Mouse (Mus musculus): ENCODE results near the gene Hspb3. TPM values are rescaled to one million over a fixed set of nuclear protein-coding genes. Genes with fewer than 3 reads are reported as not detected.
A peak's percentile ranks its signal among the peaks of the same experiment; 100 is the strongest.

Hspb3 gene
- polyA plus RNA-seq (2015; fragmentation: Nextera tagmentation; extraction: Ambion mirVana), result 0.90 and 1.7 TPM in 2 replicates

- Histone ChIP-seq H3K9ac (no peak within 1 kb of the TSS), H3K9me3 (replicated peaks) (no peaks in the 10 kb centered on the region), H3K4me2 (no peak within 1 kb of the TSS), H3K4me3 (replicated peaks) (no peak within 1 kb of the TSS), H3K27ac (no peak within 1 kb of the TSS), H3K27me3 (no peaks in the 10 kb centered on the region), H3K36me3 (no peaks in the 10 kb centered on the region), H3K4me1 (no peaks in the 10 kb centered on the region)
- 67% methylated on average over 28 of the region's 28 CpGs for WGBS
- ATAC-seq (replicated peaks; ENCODE audit: low FRiP score), result no peak
Measured at GRCm38 (mm10) chr13:113663151-113663779, at the start of gene Hspb3. TSS of gene Hspb3 (minus strand) at chr13:113663676.

GRCm38 (mm10) chr13:113713186-113713585, 49.7 kb upstream of the Hspb3 start:
- Histone ChIP-seq H3K36me3 (no peaks in the 10 kb centered on the region), H3K4me3 (replicated peaks) (no peak overlapping the region), H3K4me1 (peaks cover 3% of the 10 kb centered on the region; the same call in 1 of the 2 replicates), H3K27ac (no peak overlapping the region), H3K4me2 (no peak overlapping the region), H3K9ac (no peak overlapping the region), H3K27me3 (no peaks in the 10 kb centered on the region), H3K9me3 (replicated peaks) (no peaks in the 10 kb centered on the region)
- ATAC-seq (replicated peaks; ENCODE audit: low FRiP score), result no peak
- WGBS, result 92% methylated on average over 3 of the region's 3 CpGs

GRCm38 (mm10) chr13:113706183-113706582, 42.7 kb upstream of the Hspb3 start:
- 40% methylated on average over 4 of the region's 4 CpGs for WGBS
- Histone ChIP-seq H3K36me3 (no peaks in the 10 kb centered on the region), H3K27ac (no peak overlapping the region), H3K4me1 (no peaks in the 10 kb centered on the region), H3K9ac (no peak overlapping the region), H3K9me3 (replicated peaks) (no peaks in the 10 kb centered on the region), H3K27me3 (no peaks in the 10 kb centered on the region), H3K4me3 (replicated peaks) (no peak overlapping the region), H3K4me2 (no peak overlapping the region)
- ATAC-seq (replicated peaks; ENCODE audit: low FRiP score), result no peak

GRCm38 (mm10) chr13:113701185-113701584, 37.7 kb upstream of the Hspb3 start:
- Histone ChIP-seq H3K4me3 (replicated peaks) (no peak overlapping the region), H3K27me3 (no peaks in the 10 kb centered on the region), H3K36me3 (no peaks in the 10 kb centered on the region), H3K4me2 (no peak overlapping the region), H3K27ac (no peak overlapping the region), H3K9ac (no peak overlapping the region), H3K9me3 (replicated peaks) (no peaks in the 10 kb centered on the region), H3K4me1 (peaks cover 9% of the 10 kb centered on the region)
- WGBS, result 86% methylated on average over 3 of the region's 3 CpGs
- no peak for ATAC-seq (replicated peaks; ENCODE audit: low FRiP score)

- 93% methylated on average over 8 of the region's 8 CpGs for WGBS
- Histone ChIP-seq H3K4me2 (no peak overlapping the region), H3K4me3 (replicated peaks) (no peak overlapping the region), H3K27me3 (no peaks in the 10 kb centered on the region), H3K9me3 (replicated peaks) (0 out of 2 replicates have a peak, but pooled peaks cover 5% of the 10 kb centered on the region), H3K36me3 (no peaks in the 10 kb centered on the region), H3K9ac (no peak overlapping the region), H3K4me1 (peaks cover 10% of the 10 kb centered on the region), H3K27ac (no peak overlapping the region)
- ATAC-seq (replicated peaks; ENCODE audit: low FRiP score), result no peak
Measured at GRCm38 (mm10) chr13:113699928-113700327, 36.5 kb upstream of the Hspb3 start.

GRCm38 (mm10) chr13:113699415-113699873, 36.0 kb upstream of the Hspb3 start:
- Histone ChIP-seq H3K9ac (no peak overlapping the region), H3K4me3 (replicated peaks) (no peak overlapping the region), H3K36me3 (no peaks in the 10 kb centered on the region), H3K4me2 (no peak overlapping the region), H3K27me3 (no peaks in the 10 kb centered on the region), H3K9me3 (replicated peaks) (0 out of 2 replicates have a peak, but pooled peaks cover 5% of the 10 kb centered on the region), H3K27ac (no peak overlapping the region), H3K4me1 (peaks cover 10% of the 10 kb centered on the region)
- ATAC-seq (replicated peaks; ENCODE audit: low FRiP score), result no peak
- WGBS, result 61% methylated on average over 11 of the region's 11 CpGs

- no peak for ATAC-seq (replicated peaks; ENCODE audit: low FRiP score)
- H3K36me3 ChIP-seq, result no peaks in the 10 kb centered on the region
- no peak overlapping the region for H3K9ac ChIP-seq
- no peak overlapping the region for H3K4me3 ChIP-seq (replicated peaks)
- H3K27me3 ChIP-seq, result no peaks in the 10 kb centered on the region
- H3K4me2 ChIP-seq, result no peak overlapping the region
- 0 out of 2 replicates have a peak, but pooled peaks cover 5% of the 10 kb centered on the region for H3K9me3 ChIP-seq (replicated peaks)
- 42% methylated on average over 4 of the region's 4 CpGs for WGBS
- peak overlapping the region; percentile 11; the same call in 1 of the 2 replicates for H3K27ac ChIP-seq
- H3K4me1 ChIP-seq, result peaks cover 10% of the 10 kb centered on the region
Measured at GRCm38 (mm10) chr13:113696838-113697321, 33.4 kb upstream of the Hspb3 start.

- Histone ChIP-seq H3K4me1 (peaks cover 10% of the 10 kb centered on the region), H3K9me3 (replicated peaks) (0 out of 2 replicates have a peak, but pooled peaks cover 5% of the 10 kb centered on the region), H3K27me3 (no peaks in the 10 kb centered on the region), H3K36me3 (no peaks in the 10 kb centered on the region), H3K27ac (no peak overlapping the region), H3K4me2 (no peak overlapping the region), H3K9ac (no peak overlapping the region), H3K4me3 (replicated peaks) (no peak overlapping the region)
- WGBS, result 20% methylated on average over 6 of the region's 6 CpGs
- ATAC-seq (replicated peaks; ENCODE audit: low FRiP score), result peak; percentile 60; the same call in 1 of the 2 replicates
Measured at GRCm38 (mm10) chr13:113693383-113693782, 29.9 kb upstream of the Hspb3 start.

- Histone ChIP-seq H3K4me3 (replicated peaks) (no peak overlapping the region), H3K4me1 (peaks cover 20% of the 10 kb centered on the region), H3K27me3 (no peaks in the 10 kb centered on the region), H3K27ac (no peak overlapping the region), H3K9ac (no peak overlapping the region), H3K4me2 (no peak overlapping the region), H3K9me3 (replicated peaks) (0 out of 2 replicates have a peak, but pooled peaks cover 5% of the 10 kb centered on the region), H3K36me3 (no peaks in the 10 kb centered on the region)
- no peak for ATAC-seq (replicated peaks; ENCODE audit: low FRiP score)
- WGBS, result 57% methylated on average over 9 of the region's 9 CpGs
Measured at GRCm38 (mm10) chr13:113691644-113692043, 28.2 kb upstream of the Hspb3 start.

- no peak for ATAC-seq (replicated peaks; ENCODE audit: low FRiP score)
- WGBS, result 86% methylated on average over 7 of the region's 7 CpGs
- Histone ChIP-seq H3K27ac (no peak overlapping the region), H3K36me3 (no peaks in the 10 kb centered on the region), H3K4me1 (peaks cover 15% of the 10 kb centered on the region; the same call in 1 of the 2 replicates), H3K4me3 (replicated peaks) (no peak overlapping the region), H3K9me3 (replicated peaks) (no peaks in the 10 kb centered on the region), H3K9ac (no peak overlapping the region), H3K4me2 (no peak overlapping the region), H3K27me3 (no peaks in the 10 kb centered on the region)
Measured at GRCm38 (mm10) chr13:113689883-113690282, 26.4 kb upstream of the Hspb3 start.

- ATAC-seq (replicated peaks; ENCODE audit: low FRiP score), result peak; percentile 67
- Histone ChIP-seq H3K27ac (peak overlapping the region; percentile 75), H3K4me1 (peaks cover 18% of the 10 kb centered on the region), H3K9me3 (replicated peaks) (no peaks in the 10 kb centered on the region), H3K27me3 (no peaks in the 10 kb centered on the region), H3K36me3 (no peaks in the 10 kb centered on the region), H3K4me2 (no peak overlapping the region), H3K9ac (no peak overlapping the region), H3K4me3 (replicated peaks) (no peak overlapping the region)
- 54% methylated on average over 8 of the region's 8 CpGs for WGBS
Measured at GRCm38 (mm10) chr13:113686691-113687121, 23.2 kb upstream of the Hspb3 start.

- H3K27me3 ChIP-seq, result no peaks in the 10 kb centered on the region
- H3K9ac ChIP-seq, result no peak overlapping the region
- ATAC-seq (replicated peaks; ENCODE audit: low FRiP score), result no peak
- H3K4me1 ChIP-seq, result peaks cover 15% of the 10 kb centered on the region
- no peak overlapping the region for H3K27ac ChIP-seq
- H3K4me2 ChIP-seq, result no peak overlapping the region
- no peaks in the 10 kb centered on the region for H3K36me3 ChIP-seq
- no peak overlapping the region for H3K4me3 ChIP-seq (replicated peaks)
- no peaks in the 10 kb centered on the region for H3K9me3 ChIP-seq (replicated peaks)
- WGBS, result 86% methylated on average over 5 of the region's 5 CpGs
Measured at GRCm38 (mm10) chr13:113682821-113683220, 19.3 kb upstream of the Hspb3 start.

Data from kidney, embryonic 15.5 days (tissue).